In the genomic region with DNA sequence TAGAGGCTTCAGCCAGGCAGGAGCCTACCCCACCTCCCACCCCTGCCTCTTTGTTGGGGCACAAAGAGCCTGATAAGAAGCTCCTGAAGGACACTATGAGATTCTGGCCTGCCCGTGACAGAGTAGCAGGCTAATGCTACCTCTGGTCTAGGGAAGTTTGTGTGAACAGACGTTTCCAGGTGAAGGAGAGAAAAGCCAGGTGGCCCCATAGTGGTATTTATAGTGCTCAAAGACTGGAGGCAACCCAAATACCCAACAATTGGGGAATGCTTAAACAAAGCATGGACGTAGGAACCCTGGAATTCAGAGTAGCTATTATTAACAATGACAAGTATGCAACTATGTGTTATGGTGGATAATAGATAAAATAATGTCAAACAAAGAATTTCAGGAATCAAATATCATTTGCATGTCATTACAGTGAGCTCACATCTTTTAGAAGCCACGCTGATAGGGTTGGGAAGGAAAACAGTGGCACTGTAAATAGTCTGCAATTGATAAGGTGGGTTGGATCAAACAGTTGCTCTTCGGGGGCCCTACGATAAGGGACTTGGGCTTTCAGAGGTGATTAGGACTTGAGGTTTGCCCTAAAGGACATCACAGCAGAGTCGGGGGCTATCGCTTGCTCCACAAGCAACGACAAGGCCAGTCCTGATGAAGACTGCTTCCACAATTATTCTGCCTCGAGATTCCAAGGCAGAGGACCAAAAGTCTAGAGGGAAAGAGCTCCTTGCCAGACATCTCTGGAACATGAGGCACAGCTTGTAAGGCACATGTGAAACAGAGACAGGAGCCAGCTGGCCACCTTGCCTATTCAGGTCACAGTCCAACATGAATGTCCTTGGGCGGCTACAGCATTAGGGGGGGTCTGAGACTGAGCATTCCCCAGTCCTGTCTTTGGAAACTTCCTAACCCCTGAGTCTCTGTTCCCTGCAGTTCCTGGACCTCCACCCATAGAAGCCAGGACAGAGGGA, we compare ENCODE assay signal across 11 mouse cellular contexts. TPM values are rescaled to one million over a fixed set of nuclear protein-coding genes. Genes with fewer than 3 reads are reported as not detected.
DNase-seq lines count a peak whose midpoint lies in the region; ATAC-seq lines count a peak whose summit lies in the region.
"Had no signal": no experiment of that assay in that cellular context is flagged by ENCODE, and none has a peak within 500 bp of the region (broad histone marks: within the 10 kb centered on the region; RNA-seq: fewer than 3 reads in every experiment).

No protein-coding gene starts in this region.

- no peaks in the 10 kb centered on the region for H3K9me3 ChIP-seq in kidney, embryonic 15.5 days (replicated peaks)
- no peaks in the 10 kb centered on the region for H3K9me3 ChIP-seq in heart, embryonic 11.5 days (replicated peaks; ENCODE audit: control insufficient read depth, low read length)
- no peaks in the 10 kb centered on the region for H3K9me3 ChIP-seq in liver, embryonic 13.5 days (replicated peaks)
- H3K9me3 ChIP-seq in stomach, embryonic 16.5 days (replicated peaks; ENCODE audit: control insufficient read depth, low read length), result no peaks in the 10 kb centered on the region
- H3K9me3 ChIP-seq in midbrain, embryonic 15.5 days, result no peaks in the 10 kb centered on the region
- H3K9me3 ChIP-seq: hindbrain, embryonic 12.5 days; limb, embryonic 12.5 days had no signal

- 83% methylated on average over 11 of the region's 11 CpGs for WGBS in kidney, embryonic 15.5 days
- 22% methylated on average over 11 of the region's 11 CpGs for WGBS in heart, embryonic 11.5 days (ENCODE audit: insufficient replicate concordance)
- WGBS in liver, embryonic 13.5 days (ENCODE audit: insufficient replicate concordance), result 20% methylated on average over 11 of the region's 11 CpGs
- WGBS in stomach, embryonic 16.5 days, result 44% methylated on average over 11 of the region's 11 CpGs
- WGBS in midbrain, embryonic 15.5 days, result 83% methylated on average over 11 of the region's 11 CpGs

- no peak overlapping the region for H3K4me3 ChIP-seq in kidney, embryonic 15.5 days (replicated peaks)
- no peak overlapping the region for H3K4me3 ChIP-seq in heart, embryonic 11.5 days (ENCODE audit: low read depth, low read length)
- H3K4me3 ChIP-seq in liver, embryonic 13.5 days (replicated peaks), result no peak overlapping the region
- H3K4me3 ChIP-seq in stomach, embryonic 16.5 days (replicated peaks; ENCODE audit: low read length), result no peak overlapping the region
- H3K4me3 ChIP-seq in midbrain, embryonic 15.5 days, result no peak overlapping the region
- H3K4me3 ChIP-seq: hindbrain, embryonic 12.5 days; limb, embryonic 12.5 days had no signal

- no peaks in the 10 kb centered on the region for H3K4me1 ChIP-seq in kidney, embryonic 15.5 days
- peaks cover 20% of the 10 kb centered on the region for H3K4me1 ChIP-seq in heart, embryonic 11.5 days (ENCODE audit: control insufficient read depth, insufficient read depth, low read length)
- peaks cover 24% of the 10 kb centered on the region for H3K4me1 ChIP-seq in liver, embryonic 13.5 days (replicated peaks)
- H3K4me1 ChIP-seq in stomach, embryonic 16.5 days (ENCODE audit: control insufficient read depth, insufficient read depth, low read length), result no peaks in the 10 kb centered on the region
- H3K4me1 ChIP-seq in midbrain, embryonic 15.5 days, result no peaks in the 10 kb centered on the region
- H3K4me1 ChIP-seq: hindbrain, embryonic 12.5 days; limb, embryonic 12.5 days had no signal

- H3K9ac ChIP-seq in kidney, embryonic 15.5 days, result no peak overlapping the region
- 0 out of 2 replicates have a peak overlapping the region, but pooled peaks have one; percentile 6 for H3K9ac ChIP-seq in heart, embryonic 11.5 days (ENCODE audit: low read depth, low read length)
- no peak overlapping the region for H3K9ac ChIP-seq in liver, embryonic 13.5 days
- no peak overlapping the region for H3K9ac ChIP-seq in stomach, embryonic 16.5 days (ENCODE audit: low read length)
- H3K9ac ChIP-seq in midbrain, embryonic 15.5 days, result no peak overlapping the region
- H3K9ac ChIP-seq: hindbrain, embryonic 12.5 days; limb, embryonic 12.5 days had no signal

- no peak overlapping the region for H3K27ac ChIP-seq in kidney, embryonic 15.5 days
- peak overlapping the region; percentile 82 for H3K27ac ChIP-seq in heart, embryonic 11.5 days (ENCODE audit: low read depth, low read length)
- no peak overlapping the region for H3K27ac ChIP-seq in liver, embryonic 13.5 days
- no peak overlapping the region for H3K27ac ChIP-seq in stomach, embryonic 16.5 days (ENCODE audit: low read length)
- H3K27ac ChIP-seq in midbrain, embryonic 15.5 days, result no peak overlapping the region
- H3K27ac ChIP-seq: hindbrain, embryonic 12.5 days; limb, embryonic 12.5 days had no signal

- no peaks in the 10 kb centered on the region for H3K27me3 ChIP-seq in kidney, embryonic 15.5 days
- no peaks in the 10 kb centered on the region for H3K27me3 ChIP-seq in heart, embryonic 11.5 days (ENCODE audit: control insufficient read depth, insufficient read depth, low read length)
- no peaks in the 10 kb centered on the region for H3K27me3 ChIP-seq in liver, embryonic 13.5 days
- H3K27me3 ChIP-seq in stomach, embryonic 16.5 days (ENCODE audit: control insufficient read depth, insufficient read depth, low read length), result no peaks in the 10 kb centered on the region
- no peaks in the 10 kb centered on the region for H3K27me3 ChIP-seq in midbrain, embryonic 15.5 days (replicated peaks)
- H3K27me3 ChIP-seq: CH12.LX; hindbrain, embryonic 12.5 days; limb, embryonic 12.5 days had no signal

- H3K36me3 ChIP-seq in kidney, embryonic 15.5 days, result no peaks in the 10 kb centered on the region
- H3K36me3 ChIP-seq in heart, embryonic 11.5 days (ENCODE audit: control insufficient read depth, insufficient read depth, low read length), result no peaks in the 10 kb centered on the region
- H3K36me3 ChIP-seq in liver, embryonic 13.5 days, result no peaks in the 10 kb centered on the region
- no peaks in the 10 kb centered on the region for H3K36me3 ChIP-seq in stomach, embryonic 16.5 days (ENCODE audit: control insufficient read depth, insufficient read depth, low read length)
- H3K36me3 ChIP-seq in midbrain, embryonic 15.5 days (replicated peaks), result no peaks in the 10 kb centered on the region
- H3K36me3 ChIP-seq: hindbrain, embryonic 12.5 days; limb, embryonic 12.5 days had no signal

- no peak for ATAC-seq in kidney, embryonic 15.5 days (replicated peaks; ENCODE audit: low FRiP score)
- ATAC-seq in heart, embryonic 11.5 days (replicated peaks; ENCODE audit: insufficient number of reproducible peaks, low FRiP score, low TSS enrichment), result peak; percentile 67
- ATAC-seq in liver, embryonic 13.5 days (ENCODE audit: low read depth), result peak; percentile 79
- peak; percentile 44; the same call in 1 of the 2 replicates for ATAC-seq in stomach, embryonic 16.5 days (ENCODE audit: insufficient read depth, low FRiP score)
- ATAC-seq in midbrain, embryonic 15.5 days (replicated peaks), result no peak

- peak; percentile 27 for DNase-seq in kidney, adult 9 months
- DNase-seq in liver, embryonic 13.5 days, result peak; percentile 20
- DNase-seq in layer of hippocampus, postnatal 25 days (ENCODE audit: extremely low spot score in 1 of 2, low spot score in 1 of 2), result no peak
- DNase-seq in yolk sac, embryonic 10.5 days (ENCODE audit: low spot score), result no peak

- no peak overlapping the region for H3K4me2 ChIP-seq in kidney, embryonic 15.5 days
- peak overlapping the region; percentile 6 for H3K4me2 ChIP-seq in heart, embryonic 11.5 days
- H3K4me2 ChIP-seq in liver, embryonic 13.5 days, result 0 out of 2 replicates have a peak overlapping the region, but pooled peaks have one; percentile 8
- no peak overlapping the region for H3K4me2 ChIP-seq in stomach, embryonic 16.5 days (ENCODE audit: low read depth, low read length)
- no peak overlapping the region for H3K4me2 ChIP-seq in midbrain, embryonic 15.5 days
- H3K4me2 ChIP-seq: hindbrain, embryonic 12.5 days; limb, embryonic 12.5 days had no signal

RNA-seq across cellular contexts. Expression of a gene that starts 58.4 kb away (rescaled TPM):
- polyA plus RNA-seq in kidney, embryonic 15.5 days (2015; fragmentation: Nextera tagmentation; extraction: Ambion mirVana), result 7.1 and 8.9 TPM in 2 replicates
- 19.1 and 22.8 TPM in 2 replicates for polyA plus RNA-seq in heart, embryonic 11.5 days (2014; fragmentation: Nextera tagmentation; extraction: Ambion mirVana)
- 0.92 and 0.93 TPM in 2 replicates for polyA plus RNA-seq in liver, embryonic 13.5 days (2015; fragmentation: Nextera tagmentation; extraction: Ambion mirVana)
- 3.9 and 4.2 TPM in 2 replicates for polyA plus RNA-seq in stomach, embryonic 16.5 days (2015; fragmentation: Nextera tagmentation; extraction: Ambion mirVana)
- 10 to 100 TPM; 34.2 to 36.1 TPM for total RNA-seq in layer of hippocampus, postnatal 25 days (2021)
- polyA plus RNA-seq in midbrain, embryonic 15.5 days (2015; fragmentation: Nextera tagmentation; extraction: Ambion mirVana), result 5.7 and 5.9 TPM in 2 replicates

Comparison
In these comparisons a context has a peak if more than half of its experiments do, and no peak if none do; other contexts are left out.
1. DNase-seq: peak in kidney, adult 9 months (single experiment) and liver, embryonic 13.5 days (single experiment); none in layer of hippocampus, postnatal 25 days (0 of 2) and yolk sac, embryonic 10.5 days (single experiment).
2. ATAC-seq: peak in heart, embryonic 11.5 days (single experiment), liver, embryonic 13.5 days (single experiment) and stomach, embryonic 16.5 days (single experiment); none in kidney, embryonic 15.5 days (single experiment) and midbrain, embryonic 15.5 days (single experiment).
3. H3K4me2 ChIP-seq: peak in heart, embryonic 11.5 days (single experiment) and liver, embryonic 13.5 days (single experiment); none in kidney, embryonic 15.5 days (single experiment), stomach, embryonic 16.5 days (single experiment) and midbrain, embryonic 15.5 days (single experiment).